Mouse (Mus musculus): ENCODE data around the gene 1600015I10Rik. TPM values are rescaled to one million over a fixed set of nuclear protein-coding genes. Genes with fewer than 3 reads are reported as not detected.
"Not testable (repeated sequence)": the region's sequence is repeated elsewhere in the genome, so short reads cannot be mapped to it uniquely, and the experiment has no call there.

1600015I10Rik gene
- polyA plus RNA-seq, 1 experiment from 2014 or later = not detected

- 94% methylated on average over 2 of the region's 2 CpGs for WGBS
- H3K4me2 ChIP-seq = no peak overlapping the region
These were observed 16.1 kb upstream of the 1600015I10Rik start for GRCm38 (mm10) chr6:48913587-48913986.

GRCm38 (mm10) chr6:48949596-48949995 lies 19.9 kb downstream of the 1600015I10Rik start:
- WGBS = 78% methylated on average over 2 of the region's 2 CpGs
- Histone ChIP-seq H3K4me1 (replicated peaks) (no peaks in the 10 kb centered on the region), H3K9ac (no peak overlapping the region), H3K27ac (no peak overlapping the region), H3K9me3 (no peaks in the 10 kb centered on the region; the same call in 1 of the 2 replicates), H3K36me3 (no peaks in the 10 kb centered on the region), H3K4me2 (no peak overlapping the region), H3K27me3 (no peaks in the 10 kb centered on the region), H3K4me3 (no peak overlapping the region)
- ATAC-seq (ENCODE audit: low FRiP score) = no peak

More at GRCm38 (mm10) chr6:48913587-48913986, 16.1 kb upstream of the 1600015I10Rik start:
- H3K27ac ChIP-seq = no peak overlapping the region
- no peak overlapping the region for H3K9ac ChIP-seq
- no peaks in the 10 kb centered on the region for H3K9me3 ChIP-seq
- no peaks in the 10 kb centered on the region for H3K27me3 ChIP-seq
- no peak overlapping the region for H3K4me3 ChIP-seq
- no peaks in the 10 kb centered on the region for H3K36me3 ChIP-seq
- H3K4me1 ChIP-seq (replicated peaks) = no peaks in the 10 kb centered on the region
- no peak for ATAC-seq (ENCODE audit: low FRiP score)

GRCm38 (mm10) chr6:48950676-48951075 lies 21.0 kb downstream of the 1600015I10Rik start:
- 89% methylated on average over 5 of the region's 5 CpGs for WGBS
- Histone ChIP-seq H3K9me3 (no peaks in the 10 kb centered on the region), H3K36me3 (no peaks in the 10 kb centered on the region), H3K9ac (no peak overlapping the region), H3K4me3 (no peak overlapping the region), H3K4me1 (replicated peaks) (no peaks in the 10 kb centered on the region), H3K27ac (no peak overlapping the region), H3K27me3 (no peaks in the 10 kb centered on the region), H3K4me2 (no peak overlapping the region)
- ATAC-seq (ENCODE audit: low FRiP score) = no peak

- no peak for ATAC-seq (ENCODE audit: low FRiP score)
- 92% methylated on average over 6 of the region's 6 CpGs for WGBS
- Histone ChIP-seq H3K4me2 (no peak overlapping the region), H3K4me3 (no peak overlapping the region), H3K27me3 (no peaks in the 10 kb centered on the region), H3K27ac (no peak overlapping the region), H3K4me1 (replicated peaks) (no peaks in the 10 kb centered on the region), H3K36me3 (no peaks in the 10 kb centered on the region), H3K9ac (no peak overlapping the region), H3K9me3 (no peaks in the 10 kb centered on the region)
These were observed 21.9 kb downstream of the 1600015I10Rik start for GRCm38 (mm10) chr6:48951630-48952029.

GRCm38 (mm10) chr6:48953220-48953619 lies 23.5 kb downstream of the 1600015I10Rik start:
- Histone ChIP-seq H3K9ac (no peak overlapping the region), H3K4me1 (replicated peaks) (no peaks in the 10 kb centered on the region), H3K36me3 (no peaks in the 10 kb centered on the region), H3K4me2 (no peak overlapping the region), H3K9me3 (no peaks in the 10 kb centered on the region), H3K27me3 (no peaks in the 10 kb centered on the region), H3K27ac (no peak overlapping the region), H3K4me3 (no peak overlapping the region)
- ATAC-seq (ENCODE audit: low FRiP score) = no peak
- whole genome bisulfite sequencing = 87% methylated on average over 5 of the region's 5 CpGs

- Histone ChIP-seq H3K4me3 (no peak overlapping the region), H3K4me2 (no peak overlapping the region), H3K36me3 (no peaks in the 10 kb centered on the region), H3K9me3 (no peaks in the 10 kb centered on the region), H3K27ac (no peak overlapping the region), H3K27me3 (no peaks in the 10 kb centered on the region), H3K4me1 (replicated peaks) (no peaks in the 10 kb centered on the region), H3K9ac (no peak overlapping the region)
- ATAC-seq (ENCODE audit: low FRiP score) = no peak
- WGBS = 80% methylated on average over 5 of the region's 5 CpGs
These were observed 24.5 kb downstream of the 1600015I10Rik start for GRCm38 (mm10) chr6:48954211-48954610.

GRCm38 (mm10) chr6:48954946-48955345 lies 25.3 kb downstream of the 1600015I10Rik start:
- Histone ChIP-seq H3K27ac (no peak overlapping the region), H3K9ac (no peak overlapping the region), H3K27me3 (no peaks in the 10 kb centered on the region), H3K4me1 (replicated peaks) (no peaks in the 10 kb centered on the region), H3K4me3 (no peak overlapping the region), H3K4me2 (no peak overlapping the region), H3K36me3 (no peaks in the 10 kb centered on the region), H3K9me3 (no peaks in the 10 kb centered on the region)
- no peak for ATAC-seq (ENCODE audit: low FRiP score)
- WGBS = 71% methylated on average over 1 of the region's 1 CpGs

GRCm38 (mm10) chr6:48956785-48957184 lies 27.1 kb downstream of the 1600015I10Rik start:
- WGBS = 87% methylated on average over 4 of the region's 4 CpGs
- Histone ChIP-seq H3K9me3 (no peaks in the 10 kb centered on the region), H3K9ac (no peak overlapping the region), H3K27ac (no peak overlapping the region), H3K36me3 (no peaks in the 10 kb centered on the region), H3K4me3 (no peak overlapping the region), H3K4me2 (no peak overlapping the region), H3K4me1 (replicated peaks) (no peaks in the 10 kb centered on the region), H3K27me3 (no peaks in the 10 kb centered on the region)
- ATAC-seq (ENCODE audit: low FRiP score) = no peak

GRCm38 (mm10) chr6:48958053-48958452 lies 28.4 kb downstream of the 1600015I10Rik start:
- no peak overlapping the region for H3K4me3 ChIP-seq
- no peaks in the 10 kb centered on the region for H3K9me3 ChIP-seq
- no peak for ATAC-seq (ENCODE audit: low FRiP score)
- H3K4me2 ChIP-seq = no peak overlapping the region
- WGBS = 59% methylated on average over 1 of the region's 1 CpGs
- H3K27ac ChIP-seq = no peak overlapping the region
- H3K9ac ChIP-seq = no peak overlapping the region
- H3K4me1 ChIP-seq (replicated peaks) = no peaks in the 10 kb centered on the region
- H3K36me3 ChIP-seq = no peaks in the 10 kb centered on the region
- H3K27me3 ChIP-seq = no peaks in the 10 kb centered on the region

GRCm38 (mm10) chr6:48959151-48959550 lies 29.5 kb downstream of the 1600015I10Rik start:
- not testable (repeated sequence) for H3K36me3 ChIP-seq; H3K4me1 ChIP-seq (replicated peaks); H3K4me3 ChIP-seq; H3K27ac ChIP-seq; ATAC-seq (ENCODE audit: low FRiP score); H3K4me2 ChIP-seq; H3K27me3 ChIP-seq; H3K9ac ChIP-seq; H3K9me3 ChIP-seq
- 33% methylated on average over 7 of the region's 7 CpGs for WGBS

- not testable (repeated sequence) for H3K9me3 ChIP-seq; H3K4me3 ChIP-seq; ATAC-seq (ENCODE audit: low FRiP score); H3K9ac ChIP-seq; H3K27me3 ChIP-seq; H3K27ac ChIP-seq; H3K36me3 ChIP-seq; H3K4me1 ChIP-seq (replicated peaks); H3K4me2 ChIP-seq
- 94% methylated on average over 5 of the region's 5 CpGs for WGBS
These were observed 37.0 kb downstream of the 1600015I10Rik start for GRCm38 (mm10) chr6:48966696-48967095.

- Histone ChIP-seq H3K9ac (no peak overlapping the region), H3K4me3 (no peak overlapping the region), H3K27me3 (no peaks in the 10 kb centered on the region), H3K36me3 (no peaks in the 10 kb centered on the region), H3K4me2 (no peak overlapping the region), H3K9me3 (no peaks in the 10 kb centered on the region), H3K4me1 (replicated peaks) (no peaks in the 10 kb centered on the region), H3K27ac (no peak overlapping the region)
- no peak for ATAC-seq (ENCODE audit: low FRiP score)
These were observed 38.2 kb downstream of the 1600015I10Rik start for GRCm38 (mm10) chr6:48967868-48968267.

- 91% methylated on average over 2 of the region's 2 CpGs for WGBS
- Histone ChIP-seq H3K27ac (no peak within 1 kb of the TSS), H3K4me3 (no peak within 1 kb of the TSS), H3K27me3 (no peaks in the 10 kb centered on the region), H3K9me3 (no peaks in the 10 kb centered on the region), H3K4me1 (replicated peaks) (no peaks in the 10 kb centered on the region), H3K36me3 (no peaks in the 10 kb centered on the region), H3K4me2 (no peak within 1 kb of the TSS), H3K9ac (no peak within 1 kb of the TSS)
- no peak for ATAC-seq (ENCODE audit: low FRiP score)
These were observed 45.0 kb downstream of the 1600015I10Rik start, which contains the start of gene Doxl2 for GRCm38 (mm10) chr6:48974663-48975062. Doxl2 (plus strand) TSS chr6:48974963.

All from hindbrain, embryonic 13.5 days (tissue).